Mouse (Mus musculus) ovary, adult 2 months (tissue): Measurements from ENCODE around the gene Ddit4. TPM values are rescaled to one million over a fixed set of nuclear protein-coding genes. Genes with fewer than 3 reads are reported as not detected.

Experiments
- polyA plus RNA-seq: library from polyadenylated mRNA; depleted of rRNA; stranded (reverse); fragments of >200 nt; gene quantifications from 2 replicates; pipeline ENCODE4 v1.2.3, GENCODE M21; 2012; rRNA removed

Ddit4 gene
- polyA plus RNA-seq: 106 and 124 TPM in 2 replicates

DNA sequence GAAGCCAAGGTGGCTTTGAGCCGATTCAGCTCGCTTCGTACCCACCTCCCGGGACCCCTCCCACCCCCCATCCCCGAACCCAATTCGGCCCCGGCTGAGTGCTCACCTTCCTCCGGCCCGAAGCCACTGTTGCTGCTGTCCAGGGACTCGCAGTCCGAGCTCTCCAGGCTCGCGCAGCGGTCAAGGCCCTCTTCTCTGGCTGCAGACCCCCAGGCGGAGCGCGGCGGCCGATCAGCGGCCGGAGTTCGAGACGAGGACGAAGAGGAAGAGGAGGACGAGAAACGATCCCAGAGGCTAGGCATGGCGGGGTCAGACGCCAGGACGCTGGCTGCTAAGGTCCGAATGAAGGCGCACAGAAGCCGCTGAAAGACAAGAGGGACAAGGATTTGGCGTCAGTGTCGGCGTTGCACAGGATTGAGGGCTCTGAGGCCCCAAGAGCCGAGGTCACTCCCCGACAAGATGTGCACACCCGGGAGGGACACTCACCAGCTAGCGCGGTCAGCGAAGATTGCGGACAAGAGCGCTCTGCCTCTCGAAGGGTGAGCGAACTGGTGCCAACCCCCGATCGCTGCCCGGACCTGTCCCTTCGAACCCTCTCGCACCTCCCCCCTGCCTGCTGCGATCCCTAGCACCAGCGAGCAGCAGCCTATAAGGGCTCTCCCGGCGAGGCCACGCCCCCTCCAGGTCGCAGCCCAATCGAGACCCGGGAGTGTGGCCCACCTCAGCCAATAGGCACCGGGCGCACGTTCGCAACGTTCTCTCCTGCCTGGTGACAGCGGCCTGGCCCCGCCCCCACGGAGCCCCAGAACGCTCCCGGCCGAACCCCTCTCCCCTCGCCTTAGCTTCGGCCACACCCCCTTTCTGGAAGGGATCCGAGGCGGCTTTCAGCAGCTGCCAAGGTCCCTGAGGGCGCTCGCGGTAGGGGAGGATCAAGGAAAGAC lies at the start of gene Ddit4:
Ddit4 (minus strand) TSS at position 624 of the 941 bp plus-strand sequence.

Other genes with a start within 250 kb of the Ddit4 start
- 40.8 and 72.0 TPM in 2 replicates for gene Micu1, start 249.4 kb downstream of the Ddit4 start, polyA plus RNA-seq
- 46.1 and 54.5 TPM in 2 replicates for gene Dnajb12, start 72.3 kb downstream of the Ddit4 start, polyA plus RNA-seq
- 26.2 and 28.7 TPM in 2 replicates for gene Ascc1, start 51.0 kb upstream of the Ddit4 start, polyA plus RNA-seq
- gene Anapc16, start 51.3 kb upstream of the Ddit4 start, polyA plus RNA-seq: 99.6 and 102 TPM in 2 replicates
- 75.6 and 76.3 TPM in 2 replicates for gene Spock2, start 154.4 kb upstream of the Ddit4 start, polyA plus RNA-seq